Mouse (Mus musculus): ENCODE data around the gene Rpl13a.
"Not testable (repeated sequence)": the region's sequence is repeated elsewhere in the genome, so short reads cannot be mapped to it uniquely, and the experiment has no call there.

Rpl13a gene

GRCm38 (mm10) chr7:45112529-45112928 is 16.0 kb downstream of the Rpl13a start:
- DNase-seq, result no peak

DNA sequence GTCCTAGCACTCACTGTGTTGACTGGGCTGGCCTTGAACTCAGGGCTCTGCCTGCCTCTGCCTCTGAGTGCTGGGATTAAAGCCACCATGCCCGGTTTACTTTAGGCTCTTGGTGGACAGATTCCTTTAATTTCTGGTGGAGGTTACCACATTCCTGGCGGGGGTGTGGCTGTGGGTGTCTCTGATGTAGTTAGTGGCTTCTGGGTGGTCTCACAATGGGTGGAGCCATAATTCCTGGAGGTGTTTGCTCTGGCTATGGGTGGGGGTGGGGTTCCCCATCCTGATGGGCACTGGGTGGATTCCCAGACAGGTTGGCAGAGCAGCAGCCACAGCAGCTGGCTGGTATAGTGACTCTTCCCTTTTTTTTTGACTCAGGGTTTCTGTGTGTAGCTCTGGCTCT is 16.6 kb downstream of the Rpl13a start:
- no peak for DNase-seq

GRCm38 (mm10) chr7:45110089-45110488 is 18.5 kb downstream of the Rpl13a start:
- DNase-seq, result not testable (repeated sequence)

DNA sequence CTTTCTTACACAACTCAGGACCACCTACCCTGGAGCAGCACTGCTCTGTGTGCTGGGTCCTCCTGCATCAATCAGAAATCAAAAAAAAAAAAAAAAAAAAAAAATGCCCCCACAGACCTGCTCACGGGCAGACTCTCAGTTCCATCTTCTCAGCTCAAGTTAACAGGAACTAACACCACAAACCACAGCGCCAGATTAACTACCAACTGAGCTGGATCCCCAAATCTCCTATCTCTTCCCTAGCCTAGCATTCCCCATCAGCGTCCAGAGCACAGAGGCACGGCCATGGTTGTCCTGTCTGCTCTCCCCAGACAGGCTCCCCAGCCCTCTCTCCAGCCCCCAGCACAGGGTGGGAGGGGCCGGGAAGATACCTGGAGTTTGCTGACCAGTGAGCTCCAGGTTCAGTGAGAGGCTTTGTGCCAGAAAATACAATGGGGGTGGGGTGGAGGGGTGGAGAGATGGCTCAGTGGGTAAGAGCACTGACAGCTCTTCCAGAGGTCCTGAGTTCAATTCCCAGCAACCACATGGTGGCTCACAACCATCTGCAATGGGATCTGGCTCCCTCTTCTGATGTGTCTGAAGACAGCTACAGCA is 21.4 kb downstream of the Rpl13a start:
- DNase-seq, result no peak

DNA sequence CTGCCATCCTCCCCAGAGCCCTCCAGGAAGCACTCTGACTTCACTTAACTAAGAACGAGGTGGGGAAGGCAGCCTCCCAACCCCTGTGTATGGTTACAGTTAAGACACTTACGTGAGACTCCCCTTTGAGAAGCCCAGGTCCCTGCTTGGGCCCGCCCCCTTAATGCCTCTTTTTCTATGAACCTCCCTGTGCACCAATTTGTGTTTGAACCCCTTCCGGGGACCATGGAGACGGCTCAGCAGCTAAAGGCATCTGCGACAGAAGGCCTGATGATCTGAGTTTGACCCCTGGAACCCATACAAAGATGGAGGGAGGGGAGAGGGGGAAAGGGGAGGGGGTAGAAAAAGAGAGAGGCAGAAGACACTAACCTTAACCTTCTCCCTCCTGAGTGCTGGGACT is 22.1 kb downstream of the Rpl13a start:
- DNase-seq, result no peak

GRCm38 (mm10) chr7:45105491-45105890 is 23.1 kb downstream of the Rpl13a start:
- no peak for DNase-seq

GRCm38 (mm10) chr7:45104941-45105340 is 23.6 kb downstream of the Rpl13a start:
- DNase-seq, result no peak

GRCm38 (mm10) chr7:45103652-45104180 is 24.8 kb downstream of the Rpl13a start, which contains the start of gene Fcgrt:
TSS of gene Fcgrt (minus strand) at chr7:45103851.
- peak; percentile 93 for DNase-seq

- no peak for DNase-seq
These were observed 25.5 kb downstream of the Rpl13a start for GRCm38 (mm10) chr7:45102940-45103585.

DNA sequence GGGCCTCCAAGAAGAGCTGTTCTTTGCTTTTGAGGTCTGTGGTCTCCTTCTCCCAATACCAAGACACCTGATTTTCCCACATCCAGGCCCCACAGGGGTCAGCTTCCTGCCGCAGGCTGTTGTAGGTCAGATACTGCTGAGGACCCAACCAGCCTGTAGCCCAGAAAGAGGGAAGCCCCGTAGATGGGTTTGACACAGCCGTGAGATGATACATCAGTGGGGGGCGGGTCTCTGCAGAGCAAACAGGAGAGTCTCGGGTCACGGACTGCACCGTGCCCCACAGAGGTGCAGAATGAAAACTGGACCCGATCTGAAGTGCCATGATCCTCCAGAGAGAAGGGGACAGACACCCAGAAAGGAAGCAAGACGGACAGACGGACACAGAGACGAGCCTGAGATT is 26.1 kb downstream of the Rpl13a start:
- no peak for DNase-seq

GRCm38 (mm10) chr7:45100046-45100445 is 28.5 kb downstream of the Rpl13a start:
- DNase-seq, result no peak

GRCm38 (mm10) chr7:45098541-45099240 is 29.9 kb downstream of the Rpl13a start:
- no peak for DNase-seq

- no peak for DNase-seq
These were observed 31.1 kb downstream of the Rpl13a start for GRCm38 (mm10) chr7:45097479-45097878.

GRCm38 (mm10) chr7:45095965-45096364 is 32.6 kb downstream of the Rpl13a start:
- DNase-seq, result not testable (repeated sequence)

DNA sequence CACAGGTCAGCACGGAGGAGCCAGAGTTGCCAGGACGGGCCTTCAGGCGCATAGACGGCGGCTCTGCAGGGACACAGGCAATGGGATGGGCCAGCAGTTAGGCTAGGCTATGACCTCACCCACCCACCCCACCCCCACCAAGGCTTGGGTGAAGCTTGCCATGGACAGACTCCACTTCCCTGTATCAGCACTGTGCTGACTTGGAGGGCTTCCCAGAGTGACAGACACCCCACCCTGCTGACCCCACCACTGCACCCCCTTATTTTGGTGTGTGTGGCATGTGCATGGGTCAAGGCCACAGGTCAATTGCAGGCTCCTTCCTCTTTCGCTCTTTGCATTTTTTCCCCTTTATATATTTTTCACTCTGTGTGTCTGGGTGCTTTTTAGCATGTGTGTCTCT is 33.2 kb downstream of the Rpl13a start:
- no peak for DNase-seq

DNA sequence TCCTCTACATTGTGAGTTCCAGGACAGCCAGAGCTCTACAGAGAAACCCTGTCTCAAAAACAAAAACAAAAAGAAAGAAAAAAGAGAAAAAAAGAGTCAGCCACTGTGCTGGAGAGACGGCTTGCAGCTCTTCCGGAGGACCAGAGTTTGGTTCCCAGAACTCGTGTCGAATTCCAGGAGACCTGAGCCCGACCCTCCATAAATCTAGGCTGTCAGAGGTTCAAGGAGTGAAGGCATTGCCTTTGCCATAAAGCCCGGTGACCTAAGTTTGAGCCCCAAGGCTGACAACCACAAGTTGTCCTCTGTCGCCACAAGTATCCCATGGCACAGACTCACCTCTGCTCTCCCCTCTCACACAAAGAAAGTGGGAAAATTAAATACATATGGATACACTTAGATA is 34.4 kb downstream of the Rpl13a start:
- DNase-seq, result no peak

DNA sequence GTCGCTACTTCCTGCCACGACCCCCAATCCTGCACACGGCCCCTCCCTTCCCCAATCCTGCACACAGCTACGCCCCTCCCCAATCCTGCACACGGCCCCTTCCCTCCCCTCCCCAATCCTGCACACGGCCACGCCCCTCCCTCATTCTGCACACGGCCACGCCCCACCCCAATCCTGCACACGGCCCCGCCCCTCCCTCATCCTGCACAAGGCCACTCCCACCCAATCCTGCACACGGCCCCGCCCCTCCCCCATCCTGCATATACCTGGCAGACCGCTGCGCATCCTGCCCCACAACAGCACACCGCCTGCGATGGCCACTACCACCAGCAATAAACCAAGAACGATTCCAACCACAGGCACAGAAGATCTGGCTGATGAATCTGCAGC is 35.0 kb downstream of the Rpl13a start:
- no peak for DNase-seq

DNA sequence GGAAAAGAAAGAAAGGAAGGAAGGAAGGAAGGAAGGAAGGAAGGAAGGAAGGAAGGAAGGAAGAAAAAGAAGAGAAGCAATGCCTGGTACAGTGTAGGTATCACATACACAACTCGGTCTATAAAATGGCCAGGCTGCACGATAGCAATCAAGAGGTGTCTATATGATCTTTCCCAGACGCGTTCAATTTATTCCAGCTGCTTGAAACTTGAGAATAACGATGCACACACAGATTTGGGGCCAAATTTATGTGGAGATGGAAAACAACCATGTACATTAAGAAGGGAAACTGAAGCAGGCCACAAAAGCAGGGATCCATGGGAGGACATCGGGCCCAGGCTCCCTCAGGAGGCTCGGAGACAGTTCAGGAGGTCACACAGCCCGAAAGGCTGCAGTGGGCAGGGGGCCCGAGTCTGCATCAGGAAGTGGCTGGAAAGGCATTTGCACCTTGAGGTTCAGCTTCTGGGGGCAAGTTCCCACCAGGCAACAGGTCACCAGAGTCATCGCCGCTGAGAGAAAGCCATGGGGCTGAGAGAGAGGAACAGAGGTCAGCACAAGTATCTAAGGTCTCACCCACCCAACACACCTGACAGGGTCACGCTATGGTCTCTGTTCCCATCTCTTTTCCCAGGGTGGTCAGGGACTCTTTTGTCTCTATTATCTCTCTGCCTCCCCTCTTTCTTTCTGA is 35.6 kb downstream of the Rpl13a start:
- DNase-seq, result no peak

DNA sequence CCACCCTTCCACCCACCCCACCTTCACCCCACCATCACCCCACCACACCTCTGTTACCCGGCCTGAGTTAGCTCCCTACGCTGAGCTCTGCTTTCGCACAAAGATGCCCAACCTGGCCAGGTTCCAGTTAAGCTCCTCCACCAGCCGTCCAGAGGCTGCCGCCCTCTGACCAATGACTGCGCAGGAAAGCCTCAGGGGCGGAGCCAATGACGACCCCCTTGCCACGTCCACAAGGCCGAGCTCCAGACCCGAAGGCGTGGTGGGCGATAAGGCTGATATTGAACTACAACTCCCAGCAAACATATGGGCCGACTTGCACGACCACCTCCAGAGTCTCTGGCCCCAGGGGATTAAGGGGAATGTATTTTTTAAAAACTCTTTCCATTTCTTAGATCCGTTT is 36.5 kb downstream of the Rpl13a start, which contains the start of gene Rcn3:
Gene Rcn3 (minus strand): TSS at position 174 of the 400 bp plus-strand sequence.
- peak; percentile 82 for DNase-seq

GRCm38 (mm10) chr7:45091001-45091990 is 37.3 kb downstream of the Rpl13a start:
- no peak for DNase-seq

- DNase-seq, result no peak
These were observed 38.1 kb downstream of the Rpl13a start for GRCm38 (mm10) chr7:45090251-45090977.
